Mouse (Mus musculus) hindbrain, embryonic 16.5 days (tissue): ENCODE measurements at regions not wholly inside any gene's neighbourhood (a gene's known extent, or its start where the extent isn't known, plus 50 kb on each side); places are given as distances from the start of the nearest gene placed in this dataset.

Source experiments
- ATAC-seq: fragments of 200-750 bp; cut with Nextera tagmentation; 2 replicates; pipeline ENCODE4 v1.8.0; 2017; ENCODE audit warnings: moderate TSS enrichment, moderate library complexity
- H3K27ac ChIP-seq: fragments of 300-500 bp; sonication (generic); 2 replicates; pipeline ENCODE4 v1.5.1; 2014; ENCODE audit warnings: low read depth, mild to moderate bottlenecking, control low read depth, low read length, moderate library complexity
- H3K27me3 ChIP-seq: fragments of 300-500 bp; sonication (generic); replicated peaks from 2 replicates; pipeline ENCODE4 v1.6.1; 2014; ENCODE audit warnings: low read length; ENCODE audit not compliant: control insufficient read depth, insufficient read depth
- H3K36me3 ChIP-seq: fragments of 300-500 bp; sonication (generic); 2 replicates; pipeline ENCODE4 v1.6.1; 2014; ENCODE audit warnings: mild to moderate bottlenecking, low read length, moderate library complexity, mixed read lengths; ENCODE audit not compliant: control insufficient read depth, insufficient read depth
- H3K4me1 ChIP-seq: fragments of 300-500 bp; sonication (generic); 2 replicates; pipeline ENCODE4 v1.6.1; 2014; ENCODE audit warnings: low read depth, low read length; ENCODE audit not compliant: control insufficient read depth, insufficient read depth
- H3K4me2 ChIP-seq: fragments of 300-500 bp; sonication (generic); 2 replicates; pipeline ENCODE4 v1.6.1; 2014; ENCODE audit warnings: mild to moderate bottlenecking, low read length, control low read depth, moderate library complexity
- H3K4me3 ChIP-seq: fragments of 300-500 bp; sonication (generic); 2 replicates; pipeline ENCODE4 v1.5.1; 2014; ENCODE audit warnings: mild to moderate bottlenecking, low read length, control low read depth, moderate library complexity
- H3K9ac ChIP-seq: fragments of 300-500 bp; sonication (generic); 2 replicates; pipeline ENCODE4 v1.6.1; 2014; ENCODE audit warnings: low read depth, mild to moderate bottlenecking, control low read depth, low read length, moderate library complexity
- H3K9me3 ChIP-seq: fragments of 300-500 bp; sonication (generic); 2 replicates; pipeline ENCODE4 v1.6.1; 2014; ENCODE audit warnings: mild to moderate bottlenecking, low read length, moderate library complexity; ENCODE audit not compliant: control insufficient read depth
- WGBS: fragments of 180-500 bp; shearing (Covaris S2); extraction: QIAGEN DNeasy Blood & Tissue Kit; methylation state at CpG from one replicate; pipeline ENCODE4 v1.1.7; 2014; 5-methylcytosine and 5-hydroxymethylcytosine counted together

DNA sequence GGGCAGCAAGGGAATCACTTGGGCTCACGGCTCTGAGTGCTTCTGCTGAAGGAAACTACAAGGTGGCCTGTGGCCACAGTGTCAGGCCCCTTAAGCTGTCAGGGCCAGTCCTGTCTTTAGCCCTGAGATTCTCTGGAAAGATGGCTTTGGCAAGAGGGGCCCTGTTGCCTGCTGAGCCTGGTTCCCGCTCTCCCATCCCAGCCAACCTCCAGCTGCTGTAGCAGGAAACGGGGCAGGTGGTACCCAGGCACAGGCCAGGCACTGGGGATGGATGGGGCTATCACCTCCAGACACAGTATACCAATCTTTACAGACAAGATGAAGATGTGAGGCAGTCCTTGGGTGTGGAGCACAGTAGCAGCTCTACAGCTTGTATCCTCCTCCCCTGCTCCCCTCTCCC, 54.6 kb upstream of the Otos start:
- 0 out of 2 replicates have a peak, but pooled peaks cover 3% of the 10 kb centered on the region for H3K27me3 ChIP-seq
- 68% methylated on average over 3 of the region's 3 CpGs for WGBS
- H3K27ac ChIP-seq, result no peak overlapping the region
- no peak overlapping the region for H3K4me3 ChIP-seq
- no peak overlapping the region for H3K4me2 ChIP-seq
- no peak overlapping the region for H3K9ac ChIP-seq
- no peaks in the 10 kb centered on the region for H3K9me3 ChIP-seq
- peaks cover 11% of the 10 kb centered on the region for H3K4me1 ChIP-seq
- H3K36me3 ChIP-seq, result no peaks in the 10 kb centered on the region
- no peak for ATAC-seq

DNA sequence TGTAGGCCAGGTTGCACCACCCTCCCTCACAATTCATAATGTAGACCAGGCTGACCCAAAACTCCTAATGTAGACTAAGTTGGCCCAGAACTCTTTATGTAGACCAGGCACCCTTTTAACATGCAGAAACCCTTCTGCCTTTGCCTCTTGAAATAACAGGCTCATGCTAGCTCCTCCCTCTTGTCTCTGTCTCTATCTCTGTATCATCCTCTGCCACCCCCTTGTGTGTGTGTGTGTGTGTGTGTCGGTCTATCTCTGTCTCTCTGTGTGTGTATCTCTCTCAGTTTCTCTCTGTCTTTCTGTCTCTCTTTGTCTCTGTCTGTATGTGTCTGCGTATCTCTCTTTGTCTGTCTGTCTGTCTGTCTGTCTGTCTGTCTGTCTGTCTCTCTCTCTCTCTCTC, 51.5 kb upstream of the Otos start:
- ATAC-seq, result no peak
- 98% methylated on average over 2 of the region's 2 CpGs for WGBS
- Histone ChIP-seq H3K4me3 (no peak overlapping the region), H3K4me2 (no peak overlapping the region), H3K9me3 (no peaks in the 10 kb centered on the region), H3K27me3 (peaks cover 5% of the 10 kb centered on the region; the same call in 1 of the 2 replicates), H3K9ac (no peak overlapping the region), H3K4me1 (peaks cover 11% of the 10 kb centered on the region), H3K36me3 (no peaks in the 10 kb centered on the region), H3K27ac (no peak overlapping the region)

DNA sequence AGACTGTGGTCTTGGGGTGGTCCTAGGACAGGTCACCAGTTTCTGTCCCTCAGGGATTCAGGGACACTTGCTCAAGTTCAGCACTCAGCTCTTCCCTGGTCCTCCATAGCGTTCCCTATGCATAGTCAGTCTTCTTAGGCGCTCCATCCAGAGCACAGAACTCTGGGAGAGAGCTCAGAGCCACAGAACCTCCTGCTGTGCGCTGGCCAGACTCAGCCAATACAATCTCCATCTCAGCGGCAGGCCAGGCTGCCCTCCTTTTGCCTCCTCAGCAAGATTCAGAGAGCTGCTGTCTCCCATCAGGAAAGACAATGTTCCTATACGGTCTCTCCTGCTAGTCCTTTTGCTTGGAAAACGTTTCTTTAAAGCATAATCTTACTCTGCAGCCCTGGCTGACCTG, 51.1 kb upstream of the Otos start:
- H3K27ac ChIP-seq, result no peak overlapping the region
- ATAC-seq, result no peak
- 7% methylated on average over 6 of the region's 6 CpGs for WGBS
- no peak overlapping the region for H3K4me3 ChIP-seq
- peaks cover 5% of the 10 kb centered on the region; the same call in 1 of the 2 replicates for H3K27me3 ChIP-seq
- peaks cover 11% of the 10 kb centered on the region for H3K4me1 ChIP-seq
- H3K4me2 ChIP-seq, result no peak overlapping the region
- no peaks in the 10 kb centered on the region for H3K36me3 ChIP-seq
- H3K9ac ChIP-seq, result no peak overlapping the region
- H3K9me3 ChIP-seq, result no peaks in the 10 kb centered on the region

DNA sequence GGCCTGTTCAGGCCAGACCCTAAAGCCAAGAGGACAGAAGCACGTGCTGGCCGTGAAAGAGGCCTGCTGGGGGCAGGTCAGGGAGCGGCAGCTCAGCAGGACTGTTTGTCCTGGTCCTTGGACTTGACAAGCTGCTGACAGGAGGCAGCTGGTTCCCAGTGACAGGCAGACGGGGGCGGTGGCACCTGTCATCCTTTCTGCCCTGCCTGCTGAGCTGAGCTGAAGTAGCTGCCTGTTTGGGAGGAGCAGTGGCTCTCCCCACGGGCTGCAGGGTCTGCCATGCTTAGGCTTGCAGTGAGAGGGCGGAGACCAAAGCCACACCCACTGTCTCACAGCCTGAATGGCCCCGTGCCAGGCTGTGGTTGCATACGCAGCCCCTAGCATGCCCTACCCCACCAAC, 50.4 kb upstream of the Otos start:
- H3K4me3 ChIP-seq, result no peak overlapping the region
- peak; percentile 81 for ATAC-seq
- peaks cover 5% of the 10 kb centered on the region; the same call in 1 of the 2 replicates for H3K27me3 ChIP-seq
- H3K9me3 ChIP-seq, result no peaks in the 10 kb centered on the region
- H3K27ac ChIP-seq, result no peak overlapping the region
- peaks cover 11% of the 10 kb centered on the region for H3K4me1 ChIP-seq
- H3K9ac ChIP-seq, result peak overlapping the region; percentile 17; the same call in 1 of the 2 replicates
- H3K4me2 ChIP-seq, result no peak overlapping the region
- 3% methylated on average over 9 of the region's 9 CpGs for WGBS
- H3K36me3 ChIP-seq, result no peaks in the 10 kb centered on the region

DNA sequence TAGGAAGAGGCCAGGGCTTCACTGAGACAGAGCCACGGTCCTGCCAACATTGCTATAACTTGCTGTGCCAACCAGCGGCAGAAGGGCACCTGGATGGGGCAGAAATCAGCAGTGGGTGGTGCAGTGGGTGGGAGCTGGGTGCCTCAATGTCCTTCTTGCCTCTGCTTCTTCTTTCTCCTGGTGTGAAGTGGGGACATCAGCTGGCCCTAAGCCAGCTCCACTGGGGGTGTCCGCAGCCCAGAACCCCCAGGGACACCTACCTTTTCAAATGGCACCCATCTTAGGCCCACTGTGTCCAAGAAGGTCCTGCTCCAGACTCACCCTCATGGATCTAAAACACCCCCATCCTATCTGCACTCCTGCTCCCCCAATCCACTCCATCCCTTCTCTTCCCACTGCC, 49.9 kb upstream of the Otos start:
- peaks cover 11% of the 10 kb centered on the region for H3K4me1 ChIP-seq
- ATAC-seq, result no peak
- no peak overlapping the region for H3K4me2 ChIP-seq
- no peaks in the 10 kb centered on the region for H3K9me3 ChIP-seq
- WGBS, result 77% methylated on average over 3 of the region's 3 CpGs
- H3K27ac ChIP-seq, result no peak overlapping the region
- no peaks in the 10 kb centered on the region for H3K36me3 ChIP-seq
- peaks cover 5% of the 10 kb centered on the region; the same call in 1 of the 2 replicates for H3K27me3 ChIP-seq
- no peak overlapping the region; the same call in 1 of the 2 replicates for H3K9ac ChIP-seq
- no peak overlapping the region for H3K4me3 ChIP-seq
